Mouse (Mus musculus) bone marrow, adult 2 months (tissue): ENCODE data around the gene Igf2bp3. TPM values are rescaled to one million over a fixed set of nuclear protein-coding genes. Genes with fewer than 3 reads are reported as not detected.

Source experiments
- H3K27ac ChIP-seq: fragments of 200-500 bp; 2 replicates; pipeline ENCODE4 v1.5.1; 2012; ENCODE audit warnings: low read depth, mild to moderate bottlenecking, control low read depth, inconsistent platforms, low read length; ENCODE audit not compliant: control insufficient read depth, poor library complexity, insufficient read depth
- H3K4me1 ChIP-seq: fragments of 200-500 bp; 2 replicates; pipeline ENCODE4 v1.6.1; 2011; ENCODE audit warnings: low read length; ENCODE audit not compliant: control insufficient read depth, insufficient read depth
- H3K4me3 ChIP-seq: fragments of 200-500 bp; replicated peaks from 2 replicates; pipeline ENCODE3; 2011; ENCODE audit warnings: mild to moderate bottlenecking, low read depth, low read length, control low read depth; ENCODE audit not compliant: control insufficient read depth
- CTCF ChIP-seq: fragments of 200-500 bp; IDR thresholded peaks from 2 replicates; pipeline ENCODE4 v1.5.1; 2011; ENCODE audit warnings: low read length, control low read depth; ENCODE audit not compliant: control insufficient read depth, insufficient read depth
- POLR2A ChIP-seq: fragments of 200-500 bp; IDR thresholded peaks from 2 replicates; pipeline ENCODE4 v1.6.1; 2011; ENCODE audit warnings: low read depth, mild to moderate bottlenecking, control low read depth, low read length, borderline replicate concordance; ENCODE audit not compliant: control insufficient read depth
- WGBS: fragments of 180-500 bp; shearing (Covaris S2); methylation state at CpG from one replicate; pipeline ENCODE4 v1.1.7; 2018; 5-methylcytosine and 5-hydroxymethylcytosine counted together
- polyA plus RNA-seq: library from polyadenylated mRNA; stranded (reverse); fragments of >200 nt; gene quantifications from 2 replicates; pipeline ENCODE4 v1.2.4, GENCODE M21; 2011; ENCODE audit warnings: low replicate concordance; ENCODE audit not compliant: missing spikeins, insufficient read depth, insufficient read length

Gene Igf2bp3
- polyA plus RNA-seq, 1 experiment = 2.7 TPM

GRCm38 (mm10) chr6:49173674-49174073 lies 41.1 kb downstream of the Igf2bp3 start:
- H3K4me1 ChIP-seq = no peaks in the 10 kb centered on the region; the same call in 1 of the 2 replicates
- WGBS = 64% methylated on average over 4 of the region's 4 CpGs
- no peak overlapping the region for H3K4me3 ChIP-seq

GRCm38 (mm10) chr6:49173265-49173664 lies 41.5 kb downstream of the Igf2bp3 start:
- TF ChIP-seq POLR2A (no peak), CTCF (no peak)
- Histone ChIP-seq H3K4me1 (no peaks in the 10 kb centered on the region; the same call in 1 of the 2 replicates), H3K4me3 (no peak overlapping the region), H3K27ac (no peak overlapping the region)
- WGBS = 79% methylated on average over 7 of the region's 7 CpGs

More at GRCm38 (mm10) chr6:49173674-49174073, 41.1 kb downstream of the Igf2bp3 start:
- H3K27ac ChIP-seq = no peak overlapping the region
- TF ChIP-seq CTCF (no peak), POLR2A (no peak)

DNA sequence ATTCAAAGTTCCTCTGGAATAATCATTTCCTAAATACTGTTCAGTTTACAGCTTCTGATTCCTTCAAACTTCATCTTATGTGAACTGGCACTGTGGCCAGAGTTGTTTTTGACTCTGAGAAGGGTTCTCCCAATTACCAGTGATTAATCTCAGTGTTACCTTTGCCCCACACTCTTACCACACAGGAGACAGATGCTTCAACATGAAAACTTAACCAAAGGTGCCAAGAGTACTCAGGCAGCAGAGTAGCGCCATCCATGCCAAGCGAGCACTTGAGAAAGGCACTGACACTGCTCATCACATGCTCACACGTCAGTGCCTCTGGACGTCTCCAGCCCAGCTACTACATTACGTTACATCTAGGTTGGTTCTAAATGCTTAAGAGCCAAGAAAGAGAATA lies 43.5 kb downstream of the Igf2bp3 start:
- WGBS = 82% methylated on average over 5 of the region's 5 CpGs
- Histone ChIP-seq H3K4me1 (no peaks in the 10 kb centered on the region; the same call in 1 of the 2 replicates), H3K4me3 (no peak overlapping the region), H3K27ac (no peak overlapping the region)
- TF ChIP-seq CTCF = no peak
- no peak for TF ChIP-seq POLR2A

GRCm38 (mm10) chr6:49168648-49169047 lies 46.1 kb downstream of the Igf2bp3 start:
- TF ChIP-seq CTCF = no peak
- no peak for TF ChIP-seq POLR2A
- 70% methylated on average over 3 of the region's 3 CpGs for WGBS

GRCm38 (mm10) chr6:49167406-49167805 lies 47.4 kb downstream of the Igf2bp3 start:
- Histone ChIP-seq H3K27ac (no peak overlapping the region), H3K4me1 (no peaks in the 10 kb centered on the region), H3K4me3 (no peak overlapping the region)
- TF ChIP-seq CTCF (no peak), POLR2A (no peak)
- 52% methylated on average over 4 of the region's 4 CpGs for WGBS

More at GRCm38 (mm10) chr6:49168648-49169047, 46.1 kb downstream of the Igf2bp3 start:
- Histone ChIP-seq H3K27ac (no peak overlapping the region), H3K4me3 (no peak overlapping the region), H3K4me1 (no peaks in the 10 kb centered on the region)

GRCm38 (mm10) chr6:49166318-49166717 lies 48.4 kb downstream of the Igf2bp3 start:
- WGBS = 84% methylated on average over 8 of the region's 8 CpGs
- Histone ChIP-seq H3K4me3 (no peak overlapping the region), H3K27ac (no peak overlapping the region), H3K4me1 (no peaks in the 10 kb centered on the region)
- TF ChIP-seq POLR2A (no peak), CTCF (no peak)

GRCm38 (mm10) chr6:49165855-49166254 lies 48.9 kb downstream of the Igf2bp3 start:
- TF ChIP-seq POLR2A (no peak), CTCF (no peak)
- Histone ChIP-seq H3K4me1 (no peaks in the 10 kb centered on the region), H3K4me3 (no peak overlapping the region), H3K27ac (no peak overlapping the region)
- 87% methylated on average over 6 of the region's 6 CpGs for WGBS

DNA sequence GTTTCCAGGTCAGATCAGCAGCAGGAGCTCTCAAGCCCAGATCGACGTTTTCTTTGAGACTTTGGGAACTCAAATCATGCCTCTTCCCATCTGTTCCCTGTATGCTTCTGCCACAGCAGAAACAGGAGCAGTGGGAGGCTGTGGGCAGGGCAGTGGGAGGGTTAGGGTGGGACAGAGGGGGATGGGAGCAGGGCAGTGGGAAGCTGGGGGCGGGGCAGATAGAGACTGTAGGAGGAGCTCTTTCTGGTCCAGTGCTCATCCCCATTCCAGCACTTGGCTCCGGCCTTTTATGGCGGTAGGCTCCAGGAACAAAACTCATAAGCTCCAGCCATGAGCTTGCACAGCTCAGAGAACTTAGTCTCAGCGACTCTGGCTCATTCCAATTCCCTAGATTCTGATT lies 49.7 kb downstream of the Igf2bp3 start:
- TF ChIP-seq CTCF (no peak), POLR2A (no peak)
- Histone ChIP-seq H3K4me1 (no peaks in the 10 kb centered on the region), H3K4me3 (no peak overlapping the region), H3K27ac (no peak overlapping the region)
- WGBS = 82% methylated on average over 6 of the region's 6 CpGs

GRCm38 (mm10) chr6:49164701-49165100 lies 50.1 kb downstream of the Igf2bp3 start:
- H3K4me3 ChIP-seq = no peak overlapping the region
- TF ChIP-seq CTCF = no peak
- TF ChIP-seq POLR2A = no peak
- no peaks in the 10 kb centered on the region for H3K4me1 ChIP-seq
- H3K27ac ChIP-seq = no peak overlapping the region
- WGBS = 75% methylated on average over 11 of the region's 11 CpGs
